Mouse (Mus musculus) heart, postnatal 0 days (tissue): ENCODE results near the gene Ubxn11.

ENCODE experiments used
- CTCF ChIP-seq: IDR thresholded peaks from 2 replicates; pipeline ENCODE4 v1.5.1; 2016; ENCODE audit warnings: antibody characterized with exemption, control low read depth, low read depth
- EP300 ChIP-seq: IDR thresholded peaks from 2 replicates; pipeline ENCODE4 v1.6.1; 2016; ENCODE audit warnings: antibody characterized with exemption, low read depth

DNA sequence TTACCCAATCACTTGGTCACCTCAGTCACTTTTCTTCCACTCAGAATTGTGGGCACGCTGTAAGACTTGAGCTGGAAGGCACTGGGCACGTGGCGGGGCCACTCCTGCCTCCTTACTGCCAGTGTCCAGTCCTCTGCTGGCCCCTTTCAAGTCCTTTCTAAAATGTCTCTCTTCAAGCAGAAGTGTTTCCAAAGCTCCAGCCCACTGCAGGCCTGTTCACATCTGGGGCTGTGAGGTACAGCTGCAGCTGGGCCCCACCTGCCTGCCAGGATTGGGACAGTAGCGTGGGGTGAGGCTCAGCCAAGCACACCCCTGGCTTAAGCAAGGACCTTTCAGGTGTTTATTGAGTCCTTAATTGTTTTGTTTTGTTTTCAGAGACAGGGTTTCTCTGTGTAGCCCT, 11.7 kb downstream of the Ubxn11 start:
- TF ChIP-seq EP300, result no peak
- TF ChIP-seq CTCF, result no peak
